Mouse (Mus musculus) heart, postnatal 36 days (tissue): ENCODE data around the gene Lrrc29. TPM values are rescaled to one million over a fixed set of nuclear protein-coding genes. Genes with fewer than 3 reads are reported as not detected.

Experiments
- DNase-seq, 2 experiments: peaks; one replicate each; pipeline ENCODE4 v3.0.0; 2021 to 2022
- intact Hi-C: fragments of 180-260 bp; cut with DNase I; formaldehyde crosslinking; loops from one replicate; pipeline ENCODE4 v1.15.1; 2025
- microRNA-seq, 2 experiments: library from miRNA; unstranded; fragments of <30 nt; microRNA quantifications; one replicate each; pipeline ENCODE4 v1.2.0; 2021; ENCODE audit warnings: borderline number of aligned reads in 2 of 2
- total RNA-seq, 2 experiments: library from RNA; stranded (reverse); gene quantifications; 2 replicates each; pipeline ENCODE4 v1.2.3; 2021

Gene Lrrc29
- total RNA-seq, 2 experiments from 2014 or later: 1.2 to 1.3 TPM

DNA sequence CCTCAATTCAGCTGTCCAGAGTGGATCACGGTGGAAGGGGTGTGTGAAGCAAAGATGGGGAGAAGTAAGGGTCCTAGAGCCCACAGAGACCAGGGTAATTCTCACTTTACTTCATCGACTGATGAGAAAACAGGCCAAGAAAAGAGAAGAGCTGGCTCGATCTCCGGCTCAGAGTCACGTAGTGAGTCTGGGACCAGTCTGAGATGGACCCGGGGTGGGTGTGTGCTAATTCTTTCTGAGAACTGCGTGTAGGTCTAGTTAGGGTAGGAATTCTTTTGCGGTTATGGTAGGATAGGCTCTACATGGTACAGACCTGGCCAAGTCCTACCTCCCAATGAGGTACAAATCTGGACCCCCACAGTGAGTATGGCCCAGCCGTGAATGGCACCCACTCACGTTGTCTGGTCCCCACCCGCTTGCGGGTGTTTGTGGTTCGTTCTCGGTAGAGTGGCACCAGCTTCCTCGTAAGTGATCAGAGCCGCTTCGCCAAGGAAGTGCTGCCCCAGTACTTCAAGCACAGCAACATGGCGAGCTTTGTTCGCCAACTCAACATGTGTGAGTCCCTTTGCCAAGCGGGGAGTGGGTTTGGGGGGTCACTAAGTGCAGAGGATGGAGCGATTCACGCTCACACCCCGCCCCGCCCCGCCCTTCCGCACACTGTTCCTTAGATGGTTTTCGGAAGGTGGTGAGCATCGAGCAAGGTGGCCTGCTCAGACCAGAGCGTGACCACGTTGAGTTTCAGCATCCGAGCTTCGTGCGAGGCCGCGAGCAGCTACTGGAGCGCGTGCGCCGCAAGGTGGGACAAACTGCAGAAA lies 55.8 kb downstream of the Lrrc29 start:
- DNase-seq: no peak
- intact Hi-C loops: loop anchor here (10.0 kb wide), 1 partner anchor 616 kb away; no protein-coding TSS in a partner anchor

DNA sequence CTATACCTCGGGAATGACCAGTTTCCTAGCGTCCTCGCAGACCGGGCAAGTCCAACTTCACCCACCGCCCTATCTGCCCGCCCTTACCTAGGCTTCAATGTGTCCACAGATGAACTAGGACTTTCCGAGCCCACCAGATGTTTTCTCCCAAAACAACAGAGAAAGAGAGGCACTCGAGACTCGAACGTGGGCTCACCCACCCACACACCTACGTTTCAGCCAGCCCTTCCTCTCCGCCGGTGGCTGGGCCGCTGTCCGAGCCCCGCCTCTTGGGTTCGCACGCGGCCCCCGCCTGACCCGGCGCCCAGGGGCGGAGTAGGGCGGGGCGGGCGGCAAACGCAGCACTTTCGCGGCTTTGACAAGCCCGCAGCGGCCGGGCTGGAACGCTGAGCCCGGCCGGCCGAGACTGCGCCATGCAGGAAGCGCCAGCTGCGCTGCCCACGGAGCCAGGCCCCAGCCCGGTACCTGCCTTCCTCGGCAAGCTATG lies 56.6 kb downstream of the Lrrc29 start, which contains the start of gene Hsf4:
Hsf4 (plus strand) TSS at position 341 of the 487 bp plus-strand sequence.
- intact Hi-C loops: no loop called here

DNA sequence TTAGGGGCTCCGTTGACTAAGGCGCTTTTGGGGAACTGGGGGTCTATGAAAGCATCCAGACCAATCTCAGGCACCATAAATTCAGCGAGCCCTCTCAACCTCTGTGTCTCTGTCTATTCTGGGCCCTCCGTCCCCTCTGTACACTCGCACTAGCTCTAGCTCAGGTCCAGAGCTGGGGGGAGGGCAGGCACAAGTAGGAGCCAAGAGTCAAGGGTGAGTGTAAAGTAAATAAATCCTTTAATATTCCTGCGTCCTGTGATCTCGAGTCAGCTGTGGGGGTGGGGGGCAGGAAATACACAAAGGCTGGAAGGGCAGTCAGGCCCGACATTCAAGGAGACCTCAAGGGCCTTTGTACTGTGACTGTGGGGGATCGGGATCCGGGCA lies 57.0 kb downstream of the Lrrc29 start:
- DNase-seq: no peak

More for the DNA sequence above, 56.6 kb downstream of the Lrrc29 start, which contains the start of gene Hsf4:
- peak; percentile 72 to 73 for DNase-seq

DNA sequence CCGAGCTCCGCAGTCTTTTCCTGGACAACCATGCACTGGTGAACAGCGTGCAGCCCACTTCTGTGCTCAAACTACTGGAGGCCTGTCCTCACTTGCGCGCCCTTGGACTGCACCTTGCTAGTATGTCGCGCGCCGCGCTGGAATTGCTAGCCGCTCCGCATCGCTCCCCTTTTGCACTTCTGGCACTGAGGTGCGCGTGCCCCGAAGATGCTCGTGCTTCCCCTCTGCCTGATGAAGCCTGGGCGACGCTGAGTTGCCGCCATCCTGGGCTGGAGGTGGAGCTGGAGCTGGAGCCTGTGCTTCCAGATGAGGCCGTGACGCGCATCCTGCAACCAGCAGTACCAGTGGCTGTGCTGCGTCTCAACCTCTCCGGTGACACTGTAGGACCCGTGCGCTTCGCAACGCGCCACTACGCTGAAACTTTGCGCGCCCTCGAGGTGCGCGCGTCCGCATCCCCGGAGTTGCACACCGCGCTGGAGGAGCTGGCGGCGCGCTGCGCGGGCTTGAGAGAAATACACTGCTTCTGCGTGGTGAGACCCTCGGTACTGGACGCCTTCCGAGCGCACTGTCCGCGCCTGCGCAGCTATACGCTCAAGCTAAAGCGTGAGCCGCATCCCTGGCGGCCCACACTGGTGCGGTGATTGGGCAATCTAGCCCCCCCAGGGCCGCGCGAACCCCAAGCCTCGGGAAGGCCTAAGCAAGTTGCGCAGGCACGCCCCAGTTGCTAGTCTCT lies 57.6 kb downstream of the Lrrc29 start:
- no peak for DNase-seq
- intact Hi-C loops: no loop called here

More for the DNA sequence above, 57.0 kb downstream of the Lrrc29 start:
- intact Hi-C loops: no loop called here

DNA sequence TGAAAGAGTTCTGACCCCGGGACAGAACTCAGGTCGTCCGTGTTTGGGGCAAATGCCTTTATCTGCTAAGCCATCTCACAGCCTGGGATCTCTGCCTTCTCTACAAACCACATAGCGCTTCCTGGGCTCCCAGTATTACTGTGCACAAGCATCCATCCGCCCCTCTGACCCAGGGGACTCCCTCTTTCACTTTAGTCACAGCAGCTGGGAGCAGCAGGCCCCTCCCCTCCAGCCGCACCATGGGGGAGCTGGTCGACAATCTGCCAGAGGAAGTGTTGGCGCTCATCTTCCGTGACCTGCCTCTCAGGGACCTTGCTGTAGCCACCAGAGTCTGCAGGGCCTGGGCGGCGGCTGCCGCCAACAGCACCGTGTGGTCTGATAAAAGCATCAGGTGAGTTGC lies 59.3 kb downstream of the Lrrc29 start:
- intact Hi-C loops: no loop called here
- no peak for DNase-seq

DNA sequence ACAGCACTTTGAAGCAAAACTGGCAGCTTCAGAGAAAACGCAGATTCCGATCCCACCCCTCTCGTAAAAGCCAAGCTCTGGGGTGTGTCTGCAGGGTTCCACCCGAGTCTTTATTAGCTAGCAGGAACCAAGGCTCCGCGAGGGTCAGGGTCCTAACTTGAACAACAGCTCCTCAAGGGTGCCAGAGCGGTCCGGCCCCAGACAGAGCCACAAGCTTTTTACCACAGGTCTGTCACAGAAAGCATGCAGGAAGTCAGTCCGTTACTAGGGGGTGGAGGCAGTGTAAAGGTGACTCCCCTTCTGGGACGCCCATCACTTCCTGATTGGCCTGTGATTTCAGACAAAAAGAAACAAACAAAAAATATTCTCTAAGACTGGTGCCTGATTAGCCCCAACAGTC lies 61.0 kb downstream of the Lrrc29 start:
- no peak for DNase-seq
- intact Hi-C loops: loop anchor here (2.0 kb wide), 1 partner anchor 24 kb away; the partner anchor contains the start of gene 4931428F04Rik

DNA sequence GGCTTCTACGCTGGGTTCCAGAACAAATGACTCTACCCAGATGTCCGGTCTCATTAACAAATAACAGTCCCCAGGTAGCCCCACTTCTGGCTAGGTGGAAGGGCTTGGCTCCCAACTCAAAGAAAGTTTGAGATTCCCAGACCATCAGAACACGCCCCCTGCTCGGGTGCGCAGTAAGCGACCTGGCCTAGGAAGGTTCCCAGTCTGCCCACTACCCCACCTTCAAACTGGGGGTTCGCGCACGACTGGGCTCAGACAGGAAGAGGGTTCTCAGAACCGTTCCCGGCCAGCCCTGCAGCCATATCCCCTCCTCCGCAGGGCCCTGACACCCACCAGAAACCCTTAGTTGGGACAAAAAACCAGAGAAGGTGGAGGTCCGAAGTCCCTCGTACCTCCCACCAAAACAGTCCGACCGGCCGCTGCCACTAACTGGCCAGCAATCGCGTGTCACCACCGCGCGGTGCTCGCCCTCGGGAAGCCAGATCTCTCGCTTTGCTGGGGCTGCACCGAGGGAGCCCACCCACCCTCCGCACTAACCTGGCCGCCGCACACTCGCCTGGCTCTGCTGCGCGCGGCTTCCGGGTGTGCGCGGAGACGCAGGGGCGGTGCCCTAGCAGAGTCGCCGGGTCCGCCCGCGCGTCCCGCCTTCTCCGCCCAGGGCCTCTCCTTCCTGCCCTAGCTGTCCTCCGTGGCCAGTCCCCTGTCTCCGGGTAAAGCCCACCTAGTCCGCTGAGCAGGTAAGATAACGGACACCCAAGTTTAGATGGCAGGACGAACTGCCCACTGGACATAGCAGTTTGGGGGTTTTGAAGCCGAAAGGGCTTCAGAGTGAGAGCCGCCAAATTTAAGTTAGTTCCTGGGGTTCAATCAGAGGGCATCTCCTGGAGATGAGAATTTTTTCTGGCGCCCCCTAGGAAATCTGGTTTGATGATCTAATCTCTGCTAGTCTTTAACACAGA lies 61.8 kb downstream of the Lrrc29 start, which contains the start of the genes Tradd and Fbxl8:
Tradd (minus strand) TSS at position 586 of the 959 bp plus-strand sequence.
Fbxl8 (plus strand) TSS at position 625 of the 959 bp plus-strand sequence.
- intact Hi-C loops: loop anchor here (2.0 kb wide), 1 partner anchor 24 kb away; the partner anchor contains the start of gene 4931428F04Rik
- DNase-seq: peak; percentile 81 to 82

DNA sequence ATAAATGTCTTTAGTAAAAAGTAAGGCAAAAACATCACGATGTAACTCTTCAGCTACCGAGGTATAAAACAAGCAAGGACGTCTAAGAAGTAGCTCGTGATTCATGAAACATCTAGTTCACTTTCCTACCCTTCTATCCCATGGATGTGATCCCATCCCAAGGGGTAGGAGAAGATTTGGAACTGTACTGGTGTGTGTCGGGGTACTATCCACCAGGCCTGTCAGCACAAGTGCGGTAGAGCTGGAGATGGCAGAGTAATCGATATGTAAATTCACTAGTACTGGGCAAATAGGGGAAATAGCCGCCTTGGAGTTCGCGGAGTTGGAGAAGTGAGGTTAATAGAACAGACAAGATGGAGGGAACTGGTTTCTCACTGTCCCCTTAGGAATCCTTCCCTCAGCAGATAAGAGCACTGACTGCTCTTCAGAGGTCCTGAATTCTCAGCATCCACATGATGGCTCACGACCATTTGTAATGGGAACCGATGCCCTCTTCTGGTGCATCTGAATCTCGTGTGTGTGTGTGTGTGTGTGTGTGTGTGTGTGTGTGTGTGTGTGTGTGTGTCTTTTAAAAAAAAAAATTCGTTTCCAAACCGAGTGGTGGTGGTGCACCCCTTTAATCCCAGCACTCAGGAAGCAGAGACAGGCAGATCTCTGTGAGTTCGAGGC lies 62.7 kb downstream of the Lrrc29 start:
- intact Hi-C loops: no loop called here

More for the DNA sequence above, 62.7 kb downstream of the Lrrc29 start:
- no peak for DNase-seq

Small RNAs within 50 kb of the gene (microRNA-seq; reads per million reads assigned to microRNA genes)
- 0 reads per million in 2 experiments for gene Gm27320
- gene Mir328: 2,001 to 2,628 reads per million in 2 experiments

Other genes with a start within 250 kb of the Lrrc29 start
- not detected for gene Ces3b, start 242.5 kb downstream of the Lrrc29 start, total RNA-seq
- gene Ces4a, start 194.5 kb downstream of the Lrrc29 start, total RNA-seq: not detected
- 10 to 100 TPM; 21.5 to 24.1 TPM for gene Cbfb, start 155.6 kb downstream of the Lrrc29 start, total RNA-seq
- 10 to 100 TPM; 19.1 to 20.8 TPM for gene D230025D16Rik, start 101.1 kb downstream of the Lrrc29 start, total RNA-seq
- gene B3gnt9, start 71.1 kb downstream of the Lrrc29 start, total RNA-seq: 1 to 10 TPM; 4.4 to 5.7 TPM
- 1 to 10 TPM; 4.9 to 5.8 TPM for gene Tradd, start 61.7 kb downstream of the Lrrc29 start, total RNA-seq
- 1 to 10 TPM; 2.3 to 3.4 TPM for gene Fbxl8, start 61.6 kb downstream of the Lrrc29 start, total RNA-seq
- gene Hsf4, start 56.5 kb downstream of the Lrrc29 start, total RNA-seq: 1 to 10 TPM; 1.6 to 2.6 TPM
- gene Nol3, start 50.1 kb downstream of the Lrrc29 start, total RNA-seq: 10 to 100 TPM; 19.3 to 22.1 TPM
- under 1 TPM; 0.70 to 0.97 TPM for gene 4931428F04Rik, start 36.4 kb downstream of the Lrrc29 start, total RNA-seq
- gene Exoc3l, start 30.2 kb downstream of the Lrrc29 start, total RNA-seq: 1 to 10 TPM; 6.4 to 7.7 TPM
- gene E2f4, start 28.6 kb downstream of the Lrrc29 start, total RNA-seq: 10 to 100 TPM; 18.9 to 20.0 TPM
- 1 to 10 TPM; 1.2 to 1.3 TPM for gene Elmo3, start 20.7 kb downstream of the Lrrc29 start, total RNA-seq
- gene Tmem208, start 76 bp upstream of the Lrrc29 start, total RNA-seq: 10 to 100 TPM; 22.1 to 24.0 TPM
- gene Fhod1, start 21.7 kb upstream of the Lrrc29 start, total RNA-seq: 1 to 10 TPM; 6.5 to 9.6 TPM
- under 1 TPM; 0.44 to 0.62 TPM for gene Slc9a5, start 22.6 kb upstream of the Lrrc29 start, total RNA-seq
- not detected for gene Plekhg4, start 47.0 kb upstream of the Lrrc29 start, total RNA-seq
- under 1 TPM; 0.24 to 0.53 TPM for gene Kctd19, start 87.2 kb upstream of the Lrrc29 start, total RNA-seq
- gene Lrrc36, start 87.3 kb upstream of the Lrrc29 start, total RNA-seq: under 1 TPM; 0.41 to 0.56 TPM
- gene Tppp3, start 145.2 kb upstream of the Lrrc29 start, total RNA-seq: 10 to 100 TPM; 43.3 to 45.7 TPM
- 10 to 100 TPM; 14.5 to 14.9 TPM for gene Zdhhc1, start 170.6 kb upstream of the Lrrc29 start, total RNA-seq
- gene Hsd11b2, start 192.5 kb upstream of the Lrrc29 start, total RNA-seq: not detected
- gene Atp6v0d1, start 239.8 kb upstream of the Lrrc29 start, total RNA-seq: 10 to 100 TPM; 51.7 to 53.4 TPM